Mouse (Mus musculus) liver, postnatal 0 days (tissue): Measurements from ENCODE around the gene Rmdn2. TPM values are rescaled to one million over a fixed set of nuclear protein-coding genes. Genes with fewer than 3 reads are reported as not detected.
A peak's percentile ranks its signal among the peaks of the same experiment; 100 is the strongest.

Experiments
- ATAC-seq: fragments of 200-750 bp; cut with Nextera tagmentation; 2 replicates; pipeline ENCODE4 v1.8.0; 2017; ENCODE audit warnings: mild to moderate bottlenecking, moderate library complexity
- DNase-seq: peaks from one replicate; pipeline ENCODE4 v3.0.0-alpha.2; 2016
- H3K27ac ChIP-seq: fragments of 300-500 bp; sonication (generic); 2 replicates; pipeline ENCODE4 v1.5.1; 2014; ENCODE audit warnings: antibody characterized with exemption, moderate library complexity, mild to moderate bottlenecking, low read depth
- H3K27me3 ChIP-seq: fragments of 300-500 bp; sonication (generic); 2 replicates; pipeline ENCODE4 v1.6.1; 2014; ENCODE audit warnings: low read length, control low read depth, mixed read lengths; ENCODE audit not compliant: insufficient read depth
- H3K36me3 ChIP-seq: fragments of 300-500 bp; sonication (generic); replicated peaks from 2 replicates; pipeline ENCODE4 v1.6.1; 2014; ENCODE audit warnings: mild to moderate bottlenecking, control low read depth, low read length, moderate library complexity, mixed read lengths; ENCODE audit not compliant: insufficient read depth
- H3K4me1 ChIP-seq: fragments of 300-500 bp; sonication (generic); 2 replicates; pipeline ENCODE4 v1.6.1; 2014; ENCODE audit warnings: antibody characterized with exemption, mild to moderate bottlenecking, control low read depth; ENCODE audit not compliant: insufficient read depth
- H3K4me2 ChIP-seq: fragments of 300-500 bp; sonication (generic); 2 replicates; pipeline ENCODE4 v1.6.1; 2014; ENCODE audit warnings: low read depth, mild to moderate bottlenecking, low read length, moderate library complexity, mixed read lengths
- H3K4me3 ChIP-seq: fragments of 300-500 bp; sonication (generic); 2 replicates; pipeline ENCODE4 v1.5.1; 2014; ENCODE audit warnings: low read depth, low read length
- H3K9ac ChIP-seq: fragments of 300-500 bp; sonication (generic); replicated peaks from 2 replicates; pipeline ENCODE4 v1.6.1; 2014; ENCODE audit warnings: mild to moderate bottlenecking, moderate library complexity
- H3K9me3 ChIP-seq: fragments of 300-500 bp; sonication (generic); 2 replicates; pipeline ENCODE4 v1.6.1; 2016; ENCODE audit warnings: mild to moderate bottlenecking, control low read depth, low read length, mixed read lengths
- CTCF ChIP-seq: sonication (generic); IDR thresholded peaks from 2 replicates; pipeline ENCODE4 v1.5.1; 2016; ENCODE audit warnings: antibody characterized with exemption, low read depth
- EP300 ChIP-seq: IDR thresholded peaks from 2 replicates; pipeline ENCODE4 v1.6.1; 2016; ENCODE audit warnings: antibody characterized with exemption, low read depth, mild to moderate bottlenecking
- WGBS: fragments of 180-500 bp; shearing (Covaris S2); extraction: QIAGEN DNeasy Blood & Tissue Kit; methylation state at CpG from one replicate; pipeline ENCODE4 v1.1.7; 2014; ENCODE audit not compliant: insufficient replicate concordance; 5-methylcytosine and 5-hydroxymethylcytosine counted together
- polyA plus RNA-seq: library from polyadenylated mRNA; unstranded; fragments of >200 nt; fragmentation: Nextera tagmentation; extraction: Ambion mirVana; gene quantifications from 2 replicates; pipeline ENCODE4 v1.2.1, GENCODE M21; 2015

The Rmdn2 gene
- polyA plus RNA-seq, 1 experiment from 2014 or later: 11.2 TPM

GRCm38 (mm10) chr17:79580264-79580920 lies 31.3 kb upstream of the Rmdn2 start:
- Histone ChIP-seq H3K4me3 (no peak overlapping the region), H3K36me3 (no peaks in the 10 kb centered on the region), H3K27ac (no peak overlapping the region), H3K9ac (no peak overlapping the region), H3K9me3 (no peaks in the 10 kb centered on the region), H3K27me3 (no peaks in the 10 kb centered on the region), H3K4me2 (no peak overlapping the region), H3K4me1 (no peaks in the 10 kb centered on the region)
- TF ChIP-seq EP300 (no peak), CTCF (peak; percentile 87)
- peak; percentile 79 for DNase-seq
- WGBS: 63% methylated on average over 6 of the region's 6 CpGs
- peak; percentile 58; the same call in 1 of the 2 replicates for ATAC-seq

DNA sequence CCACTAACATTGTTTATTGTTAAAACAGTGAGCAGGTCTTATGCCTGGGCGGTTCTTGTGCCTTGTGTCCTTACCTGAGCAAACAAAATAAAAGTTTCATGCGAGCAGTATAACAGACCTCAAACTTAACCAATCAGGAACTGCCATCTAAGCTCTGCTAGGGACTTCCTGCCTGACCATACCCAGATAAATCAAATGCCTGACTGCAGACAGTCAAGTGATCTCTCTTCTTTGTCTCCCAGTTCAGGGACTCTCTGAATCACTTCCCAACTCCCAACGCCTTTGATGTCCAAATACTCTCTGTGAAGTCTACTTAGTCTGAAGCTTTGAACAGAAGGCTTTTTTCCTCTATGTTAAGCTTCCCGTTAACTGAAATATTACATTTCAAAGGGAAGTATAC lies 28.2 kb upstream of the Rmdn2 start:
- WGBS: 49% methylated on average over 4 of the region's 4 CpGs
- H3K4me1 ChIP-seq: no peaks in the 10 kb centered on the region
- H3K27me3 ChIP-seq: no peaks in the 10 kb centered on the region
- DNase-seq (no peak), ATAC-seq (no peak)
- H3K4me3 ChIP-seq: no peak overlapping the region
- H3K36me3 ChIP-seq: no peaks in the 10 kb centered on the region
- TF ChIP-seq EP300 (no peak), CTCF (no peak)
- no peak overlapping the region for H3K9ac ChIP-seq
- H3K4me2 ChIP-seq: no peak overlapping the region
- no peak overlapping the region for H3K27ac ChIP-seq
- no peaks in the 10 kb centered on the region for H3K9me3 ChIP-seq

GRCm38 (mm10) chr17:79584246-79584800 lies 27.3 kb upstream of the Rmdn2 start:
- no peak for DNase-seq
- no peak for ATAC-seq

DNA sequence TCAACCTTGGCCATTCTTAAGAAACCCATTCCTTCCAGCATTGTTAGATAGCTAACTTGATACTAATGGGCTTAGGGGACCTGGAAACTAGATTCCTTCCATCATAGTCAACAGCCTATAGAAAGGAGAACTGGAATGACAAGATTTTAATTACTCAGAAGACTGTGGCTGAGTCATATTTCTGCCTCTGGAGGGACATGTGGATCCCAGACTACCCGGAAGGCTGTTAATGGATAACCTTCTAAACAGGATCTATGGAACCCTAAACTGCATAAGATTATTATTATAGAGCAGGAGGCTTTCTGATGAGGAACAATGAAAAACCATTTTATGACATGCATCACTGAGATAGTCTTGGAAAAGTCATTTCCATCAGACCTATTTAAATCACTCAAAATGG lies 21.8 kb upstream of the Rmdn2 start:
- Histone ChIP-seq H3K9ac (no peak overlapping the region), H3K27me3 (no peaks in the 10 kb centered on the region), H3K4me1 (no peaks in the 10 kb centered on the region), H3K36me3 (no peaks in the 10 kb centered on the region), H3K27ac (no peak overlapping the region), H3K9me3 (no peaks in the 10 kb centered on the region), H3K4me3 (no peak overlapping the region), H3K4me2 (no peak overlapping the region)
- TF ChIP-seq EP300 (no peak), CTCF (no peak)
- WGBS: 74% methylated on average over 1 of the region's 1 CpGs
- DNase-seq (no peak), ATAC-seq (no peak)

More at GRCm38 (mm10) chr17:79584246-79584800, 27.3 kb upstream of the Rmdn2 start:
- Histone ChIP-seq H3K9ac (no peak overlapping the region), H3K36me3 (no peaks in the 10 kb centered on the region), H3K4me3 (no peak overlapping the region), H3K4me1 (no peaks in the 10 kb centered on the region), H3K27ac (no peak overlapping the region), H3K9me3 (no peaks in the 10 kb centered on the region), H3K27me3 (no peaks in the 10 kb centered on the region), H3K4me2 (no peak overlapping the region)
- WGBS: 36% methylated on average over 6 of the region's 6 CpGs
- TF ChIP-seq CTCF: no peak
- no peak for TF ChIP-seq EP300

GRCm38 (mm10) chr17:79595996-79596395 lies 15.7 kb upstream of the Rmdn2 start:
- Histone ChIP-seq H3K9me3 (no peaks in the 10 kb centered on the region), H3K36me3 (no peaks in the 10 kb centered on the region), H3K4me3 (no peak overlapping the region), H3K4me2 (no peak overlapping the region), H3K27ac (no peak overlapping the region), H3K9ac (no peak overlapping the region), H3K4me1 (0 out of 2 replicates have a peak, but pooled peaks cover 3% of the 10 kb centered on the region), H3K27me3 (no peaks in the 10 kb centered on the region)
- DNase-seq (no peak), ATAC-seq (no peak)
- WGBS: 73% methylated on average over 4 of the region's 4 CpGs
- no peak for TF ChIP-seq EP300
- TF ChIP-seq CTCF: no peak

GRCm38 (mm10) chr17:79598151-79598550 lies 13.5 kb upstream of the Rmdn2 start:
- Histone ChIP-seq H3K4me3 (no peak overlapping the region), H3K27me3 (no peaks in the 10 kb centered on the region), H3K27ac (peak overlapping the region; percentile 45; the same call in 1 of the 2 replicates), H3K4me2 (no peak overlapping the region), H3K9me3 (no peaks in the 10 kb centered on the region), H3K36me3 (no peaks in the 10 kb centered on the region), H3K4me1 (peaks cover 7% of the 10 kb centered on the region; the same call in 1 of the 2 replicates), H3K9ac (no peak overlapping the region)
- DNase-seq (no peak), ATAC-seq (peak; percentile 65)
- TF ChIP-seq CTCF: no peak
- TF ChIP-seq EP300: no peak
- 1% methylated on average over 2 of the region's 2 CpGs for WGBS
